Mouse (Mus musculus) embryonic facial prominence, embryonic 11.5 days (tissue): ENCODE data around the gene Pacrg. TPM values are rescaled to one million over a fixed set of nuclear protein-coding genes. Genes with fewer than 3 reads are reported as not detected.

Source experiments
- ATAC-seq: fragments of 200-750 bp; cut with Nextera tagmentation; replicated peaks from 2 replicates; pipeline ENCODE4 v1.8.0; 2017; ENCODE audit warnings: low read depth; ENCODE audit not compliant: insufficient number of reproducible peaks, low FRiP score, low TSS enrichment
- DNase-seq: peaks from one replicate; pipeline ENCODE4 v3.0.0-alpha.2; 2015; ENCODE audit warnings: low spot score
- H3K27ac ChIP-seq: fragments of 300-500 bp; sonication (generic); replicated peaks from 2 replicates; pipeline ENCODE4 v1.5.1; 2014; ENCODE audit warnings: mild to moderate bottlenecking, low read depth, low read length, control low read depth
- H3K27me3 ChIP-seq: fragments of 300-500 bp; sonication (generic); 2 replicates; pipeline ENCODE4 v1.6.1; 2014; ENCODE audit warnings: mild to moderate bottlenecking, low read length, moderate library complexity, mixed read lengths; ENCODE audit not compliant: control insufficient read depth, insufficient read depth
- H3K36me3 ChIP-seq: fragments of 300-500 bp; sonication (generic); replicated peaks from 2 replicates; pipeline ENCODE4 v1.6.1; 2014; ENCODE audit warnings: low read depth, mild to moderate bottlenecking, low read length, moderate library complexity, mixed read lengths; ENCODE audit not compliant: control insufficient read depth, insufficient read depth
- H3K4me1 ChIP-seq: fragments of 300-500 bp; sonication (generic); 2 replicates; pipeline ENCODE4 v1.6.1; 2014; ENCODE audit warnings: low read length, mixed read lengths; ENCODE audit not compliant: control insufficient read depth, insufficient read depth
- H3K4me2 ChIP-seq: fragments of 300-500 bp; sonication (generic); 2 replicates; pipeline ENCODE4 v1.6.1; 2014; ENCODE audit warnings: low read depth, mild to moderate bottlenecking, control low read depth, low read length, moderate library complexity
- H3K4me3 ChIP-seq: fragments of 300-500 bp; sonication (generic); 2 replicates; pipeline ENCODE4 v1.5.1; 2014; ENCODE audit warnings: low read depth, low read length, control low read depth
- H3K9ac ChIP-seq: fragments of 300-500 bp; sonication (generic); replicated peaks from 2 replicates; pipeline ENCODE4 v1.6.1; 2014; ENCODE audit warnings: mild to moderate bottlenecking, control low read depth, low read length
- H3K9me3 ChIP-seq: fragments of 300-500 bp; sonication (generic); replicated peaks from 2 replicates; pipeline ENCODE4 v1.6.1; 2016; ENCODE audit warnings: mild to moderate bottlenecking, low read length, inconsistent platforms, mixed read lengths; ENCODE audit not compliant: control insufficient read depth
- WGBS: fragments of 180-500 bp; shearing (Covaris S2); extraction: QIAGEN DNeasy Blood & Tissue Kit; methylation state at CpG from one replicate; pipeline ENCODE4 v1.1.7; 2014; 5-methylcytosine and 5-hydroxymethylcytosine counted together
- polyA plus RNA-seq: library from polyadenylated mRNA; unstranded; fragments of >200 nt; fragmentation: Nextera tagmentation; extraction: Ambion mirVana; gene quantifications from 2 replicates; pipeline ENCODE4 v1.2.1, GENCODE M21; 2014

Gene Pacrg
- polyA plus RNA-seq, 1 experiment from 2014 or later = 3.0 TPM

- Histone ChIP-seq H3K9ac (no peak overlapping the region), H3K4me1 (no peaks in the 10 kb centered on the region), H3K4me2 (no peak overlapping the region), H3K27ac (no peak overlapping the region), H3K4me3 (no peak overlapping the region), H3K9me3 (no peaks in the 10 kb centered on the region), H3K27me3 (no peaks in the 10 kb centered on the region), H3K36me3 (no peaks in the 10 kb centered on the region)
- ATAC-seq = no peak
- DNase-seq = no peak
- 91% methylated on average over 16 of the region's 16 CpGs for WGBS
Measured at GRCm38 (mm10) chr17:10552295-10553056, 287.6 kb downstream of the Pacrg start.

- ATAC-seq (no peak), DNase-seq (no peak)
- Histone ChIP-seq H3K9ac (no peak overlapping the region), H3K4me1 (no peaks in the 10 kb centered on the region), H3K9me3 (no peaks in the 10 kb centered on the region), H3K4me2 (no peak overlapping the region), H3K27ac (no peak overlapping the region), H3K4me3 (no peak overlapping the region), H3K27me3 (no peaks in the 10 kb centered on the region), H3K36me3 (no peaks in the 10 kb centered on the region)
- WGBS = 83% methylated on average over 15 of the region's 15 CpGs
Measured at GRCm38 (mm10) chr17:10550781-10551520, 289.2 kb downstream of the Pacrg start.

- H3K4me1 ChIP-seq = no peaks in the 10 kb centered on the region
- H3K9me3 ChIP-seq = no peaks in the 10 kb centered on the region
- no peak overlapping the region for H3K4me2 ChIP-seq
- H3K9ac ChIP-seq = no peak overlapping the region
- 84% methylated on average over 3 of the region's 3 CpGs for WGBS
- no peak overlapping the region for H3K27ac ChIP-seq
- H3K27me3 ChIP-seq = no peaks in the 10 kb centered on the region
- H3K4me3 ChIP-seq = no peak overlapping the region
- no peak for DNase-seq
- H3K36me3 ChIP-seq = no peaks in the 10 kb centered on the region
- no peak for ATAC-seq
Measured at GRCm38 (mm10) chr17:10549825-10550224, 290.3 kb downstream of the Pacrg start.

GRCm38 (mm10) chr17:10548969-10549368, 291.1 kb downstream of the Pacrg start:
- H3K27ac ChIP-seq = no peak overlapping the region
- no peak for ATAC-seq
- 83% methylated on average over 4 of the region's 4 CpGs for WGBS
- H3K9ac ChIP-seq = no peak overlapping the region
- no peaks in the 10 kb centered on the region for H3K4me1 ChIP-seq
- no peak overlapping the region for H3K4me2 ChIP-seq
- H3K36me3 ChIP-seq = no peaks in the 10 kb centered on the region
- no peaks in the 10 kb centered on the region for H3K27me3 ChIP-seq
- no peak overlapping the region for H3K4me3 ChIP-seq
- no peaks in the 10 kb centered on the region for H3K9me3 ChIP-seq
- no peak for DNase-seq

GRCm38 (mm10) chr17:10540772-10541171, 299.3 kb downstream of the Pacrg start:
- Histone ChIP-seq H3K27me3 (no peaks in the 10 kb centered on the region), H3K27ac (no peak overlapping the region), H3K9me3 (no peaks in the 10 kb centered on the region), H3K36me3 (no peaks in the 10 kb centered on the region), H3K4me3 (no peak overlapping the region), H3K4me1 (no peaks in the 10 kb centered on the region), H3K9ac (no peak overlapping the region), H3K4me2 (no peak overlapping the region)
- 85% methylated on average over 2 of the region's 2 CpGs for WGBS
- ATAC-seq (no peak), DNase-seq (no peak)

GRCm38 (mm10) chr17:10534206-10534605, 305.9 kb downstream of the Pacrg start:
- Histone ChIP-seq H3K4me2 (no peak overlapping the region), H3K9ac (no peak overlapping the region), H3K27ac (no peak overlapping the region), H3K27me3 (no peaks in the 10 kb centered on the region), H3K9me3 (no peaks in the 10 kb centered on the region), H3K36me3 (no peaks in the 10 kb centered on the region), H3K4me3 (no peak overlapping the region), H3K4me1 (no peaks in the 10 kb centered on the region)
- whole genome bisulfite sequencing = 53% methylated on average over 8 of the region's 8 CpGs
- DNase-seq (no peak), ATAC-seq (no peak)

- Histone ChIP-seq H3K4me3 (no peak overlapping the region), H3K9ac (no peak overlapping the region), H3K36me3 (no peaks in the 10 kb centered on the region), H3K27me3 (no peaks in the 10 kb centered on the region), H3K9me3 (no peaks in the 10 kb centered on the region), H3K27ac (no peak overlapping the region), H3K4me2 (no peak overlapping the region), H3K4me1 (no peaks in the 10 kb centered on the region)
- peak; percentile 53 for DNase-seq
- WGBS = 59% methylated on average over 7 of the region's 7 CpGs
- ATAC-seq = no peak
Measured at GRCm38 (mm10) chr17:10533461-10533860, 306.6 kb downstream of the Pacrg start.

GRCm38 (mm10) chr17:10531024-10531423, 309.1 kb downstream of the Pacrg start:
- Histone ChIP-seq H3K4me2 (no peak overlapping the region), H3K27ac (no peak overlapping the region), H3K36me3 (no peaks in the 10 kb centered on the region), H3K27me3 (no peaks in the 10 kb centered on the region), H3K9ac (no peak overlapping the region), H3K4me3 (no peak overlapping the region), H3K4me1 (no peaks in the 10 kb centered on the region), H3K9me3 (no peaks in the 10 kb centered on the region)
- 30% methylated on average over 8 of the region's 8 CpGs for WGBS
- ATAC-seq = no peak
- peak; percentile 61 for DNase-seq
